Mouse (Mus musculus) naive thymus-derived CD4-positive, alpha-beta T cell, adult 2 months (primary cell): ENCODE results near the gene Atp1a2.

ENCODE experiments used
- DNase-seq: peaks from one replicate; pipeline ENCODE4 v3.0.0-alpha.2; 2011; ENCODE audit warnings: low read depth

Atp1a2 gene

DNA sequence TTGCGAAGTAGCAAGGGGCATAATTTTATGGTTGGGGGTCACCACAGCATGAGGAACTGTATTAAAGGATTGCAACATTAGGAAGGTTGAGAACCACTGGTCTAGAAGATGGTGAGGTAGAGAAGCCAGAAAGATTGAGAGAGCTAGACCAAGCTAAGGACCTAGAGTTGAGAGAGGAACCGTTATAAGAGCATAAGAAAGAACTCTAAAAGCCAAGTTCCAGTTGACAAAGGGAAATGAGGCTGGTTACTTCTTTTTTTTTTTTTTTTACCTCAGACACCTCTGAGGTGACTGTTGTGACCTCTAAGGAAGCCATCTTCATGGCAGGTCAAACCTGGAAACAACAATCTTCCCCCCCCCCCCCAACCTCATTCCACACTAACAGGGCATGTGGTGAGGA lies 7.3 kb upstream of the Atp1a2 start:
- DNase-seq: no peak

- DNase-seq: no peak
These were observed 6.6 kb upstream of the Atp1a2 start for GRCm38 (mm10) chr1:172304443-172304842.

DNA sequence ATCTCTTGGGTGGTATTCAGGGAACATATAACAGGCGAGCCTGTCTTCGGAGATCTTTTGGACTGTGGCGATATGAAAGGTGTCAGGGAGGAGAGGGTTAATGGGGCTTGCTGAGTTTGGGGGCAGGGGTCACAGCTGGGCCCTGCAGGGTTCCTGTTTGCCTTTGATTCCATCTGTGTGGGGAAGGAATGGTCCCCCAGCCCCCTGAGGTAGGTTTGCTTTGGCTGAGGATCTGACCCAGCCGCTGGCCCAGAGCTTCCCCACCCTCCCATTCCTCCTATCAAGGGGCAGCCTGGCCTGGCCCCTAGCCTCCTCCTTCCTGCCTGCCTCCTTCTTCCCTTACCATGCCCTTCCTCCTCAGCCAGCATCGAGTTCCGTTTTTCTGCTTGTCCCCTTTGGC lies 5.0 kb upstream of the Atp1a2 start:
- DNase-seq: no peak

DNA sequence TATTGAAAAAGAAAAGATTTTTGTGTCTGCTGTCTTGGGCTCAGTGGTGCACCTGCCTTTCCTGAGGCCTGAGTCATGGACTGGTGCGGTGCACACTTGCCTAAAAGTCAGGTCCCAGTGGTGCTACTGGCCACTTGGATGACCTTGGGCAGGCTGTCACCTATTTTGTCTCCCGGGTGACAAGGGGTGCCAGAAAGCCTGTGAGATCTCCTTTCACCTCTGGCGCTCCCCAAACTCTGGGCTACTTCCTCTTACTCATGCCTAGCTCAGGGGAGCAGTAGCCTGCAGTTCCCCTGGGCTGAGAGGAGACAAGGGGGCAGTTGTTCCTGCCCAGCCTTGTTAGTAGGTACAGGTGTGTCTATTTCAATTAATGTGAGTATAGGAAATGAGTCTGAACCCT lies 4.4 kb upstream of the Atp1a2 start:
- DNase-seq: no peak

DNA sequence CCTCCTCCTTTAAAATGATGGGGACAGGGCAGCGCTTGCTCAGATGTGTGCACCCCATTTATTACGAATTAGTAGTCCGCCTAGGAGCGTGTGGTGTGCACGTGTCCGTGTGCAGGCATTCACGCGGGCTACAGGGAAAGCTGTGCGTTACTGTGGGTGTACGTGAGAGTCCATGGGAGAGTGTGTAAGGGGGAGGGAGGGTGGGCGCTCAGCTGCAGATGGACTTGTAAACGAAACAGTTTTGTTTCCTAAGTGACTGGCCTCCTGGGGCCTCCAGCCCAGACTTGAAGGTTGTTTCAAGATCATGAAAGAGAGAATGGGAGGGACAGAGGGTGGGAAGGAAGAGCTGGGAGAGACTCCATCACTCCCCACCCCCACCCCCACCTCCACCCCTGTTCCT lies 3.3 kb upstream of the Atp1a2 start:
- no peak for DNase-seq

DNA sequence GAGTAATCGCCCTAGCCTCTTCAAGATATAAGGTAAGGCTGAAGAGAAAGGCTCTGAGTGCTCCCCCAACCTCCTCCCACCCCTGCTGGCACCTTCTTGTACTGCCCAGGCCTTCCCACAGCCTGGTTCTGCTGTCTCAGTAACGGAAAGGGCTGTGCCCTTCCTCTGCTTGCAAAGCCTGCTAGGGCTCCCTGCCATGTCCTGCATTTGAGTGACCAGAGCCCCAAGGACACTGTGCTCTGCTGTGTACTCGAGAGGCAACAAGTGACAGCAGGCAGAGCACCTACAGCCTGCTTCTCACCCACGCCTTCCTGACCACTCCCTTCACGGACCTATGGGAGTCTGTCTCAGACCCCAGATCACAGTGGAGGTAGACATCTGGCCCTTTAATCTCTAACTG lies 2.4 kb upstream of the Atp1a2 start:
- DNase-seq: no peak

DNA sequence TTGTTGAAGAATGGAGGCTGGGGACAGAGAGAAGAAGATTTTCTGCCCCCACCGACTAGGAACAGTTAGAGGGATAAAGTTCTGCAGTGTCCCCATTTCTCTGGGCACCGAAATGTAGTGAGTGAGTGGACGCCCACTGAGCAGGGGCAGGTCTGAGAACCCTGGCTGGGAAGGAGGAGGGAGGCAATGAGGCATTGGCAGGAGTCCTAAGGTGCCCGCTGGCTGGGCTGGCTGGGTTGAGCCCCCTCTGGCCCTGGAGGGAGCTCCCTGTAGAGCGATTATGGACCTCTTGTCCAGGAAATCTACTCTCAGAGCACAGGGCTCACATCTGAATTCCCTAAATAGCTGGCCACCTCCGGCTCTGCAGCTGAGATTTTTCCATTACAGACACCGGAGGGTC lies 1.7 kb upstream of the Atp1a2 start:
- no peak for DNase-seq

DNA sequence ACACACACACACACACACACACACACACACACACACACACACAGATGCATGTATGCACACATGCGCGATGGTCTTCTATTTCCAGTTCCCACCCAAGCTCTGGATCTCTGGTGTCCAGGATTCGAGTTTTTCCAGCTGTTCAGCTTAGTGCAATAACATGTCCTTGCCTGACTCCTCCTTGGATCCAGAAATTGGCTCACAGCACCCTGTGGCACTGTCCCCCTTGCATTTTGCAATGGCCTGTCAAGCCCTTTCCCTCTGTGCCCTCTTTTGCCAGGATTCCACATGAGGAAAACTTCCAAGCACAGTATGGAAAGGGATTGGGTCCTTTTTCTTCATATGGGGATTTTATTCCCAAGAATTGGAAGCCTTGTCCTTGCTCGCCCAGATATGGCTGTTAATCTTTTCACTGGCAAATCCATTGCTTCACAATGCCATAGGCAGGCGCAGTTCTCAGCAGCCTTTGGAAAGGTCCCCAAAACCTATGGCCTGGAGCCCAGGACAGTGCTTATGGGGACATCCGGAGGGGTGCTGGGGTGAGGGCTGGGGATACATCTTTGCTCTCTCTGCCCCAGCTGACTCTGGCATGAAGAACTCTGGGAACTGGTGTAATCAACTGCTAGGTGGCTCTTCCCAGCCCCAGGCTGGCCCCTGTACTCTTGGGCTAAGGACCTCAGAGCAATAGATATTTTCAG lies 901 bp downstream of the Atp1a2 start:
- no peak for DNase-seq

DNA sequence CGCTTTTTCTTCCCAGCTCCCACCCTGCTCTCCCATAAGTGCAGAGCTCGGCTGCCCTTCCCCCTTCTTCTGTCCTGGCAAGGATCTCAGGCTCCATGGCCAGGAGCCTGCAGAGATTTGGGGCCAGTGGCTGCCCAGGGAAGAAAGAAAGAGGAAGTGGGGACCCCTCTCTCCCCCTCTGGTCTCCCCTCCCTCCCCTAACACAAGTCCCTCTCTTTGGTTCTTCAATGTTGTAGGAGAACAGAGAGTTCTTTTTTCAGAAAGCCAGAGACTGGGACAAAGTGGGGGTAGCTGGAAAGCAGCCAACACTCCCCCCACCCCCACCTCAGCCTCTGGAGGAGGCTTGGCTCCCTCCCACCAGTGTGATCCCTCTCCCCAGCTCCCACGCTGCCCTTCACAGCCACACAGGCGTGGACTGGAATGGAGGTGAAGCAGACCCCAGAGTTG lies 2.1 kb downstream of the Atp1a2 start:
- DNase-seq: no peak

DNA sequence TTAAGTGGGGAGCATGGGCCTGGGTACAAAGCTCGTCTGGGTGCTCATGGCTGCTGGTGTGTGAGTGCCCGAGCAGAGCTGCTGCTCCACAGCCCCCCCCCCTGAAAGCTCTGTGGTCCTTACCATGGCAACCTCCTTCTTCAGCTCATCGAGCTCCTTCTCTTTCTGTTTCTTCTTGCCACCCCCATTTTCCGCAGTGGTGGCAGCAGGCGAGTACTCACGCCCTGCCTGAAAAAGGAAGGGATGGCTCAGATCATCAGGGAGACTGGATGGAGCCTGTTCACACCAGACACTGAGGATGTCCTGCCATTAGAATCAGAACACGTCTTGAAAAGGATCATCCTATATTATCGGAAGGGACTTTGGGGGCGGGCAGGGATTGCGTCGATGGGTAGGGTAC lies 4.4 kb downstream of the Atp1a2 start:
- DNase-seq: no peak

DNA sequence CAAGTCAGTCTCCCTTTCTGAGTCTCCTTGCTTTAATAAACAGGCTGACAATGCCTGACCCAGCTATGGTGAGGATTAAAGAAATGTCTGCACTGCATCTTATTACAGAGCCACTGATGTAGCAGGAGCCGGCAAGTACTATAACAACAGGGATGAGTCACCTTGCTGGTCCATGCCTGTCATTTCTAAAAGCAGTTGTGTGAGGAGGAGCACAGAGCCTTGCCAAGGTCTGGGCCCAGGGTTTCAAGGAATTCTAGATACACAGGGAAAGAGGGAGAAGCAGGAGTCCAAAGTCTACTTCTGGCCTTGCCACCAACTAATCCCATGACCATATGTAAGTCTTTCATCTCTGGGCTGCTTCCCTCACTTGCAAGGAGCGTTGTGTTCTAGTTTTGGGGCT lies 5.0 kb downstream of the Atp1a2 start:
- DNase-seq: no peak

- DNase-seq: no peak
These were observed 8.3 kb downstream of the Atp1a2 start for GRCm38 (mm10) chr1:172289617-172289946.

DNA sequence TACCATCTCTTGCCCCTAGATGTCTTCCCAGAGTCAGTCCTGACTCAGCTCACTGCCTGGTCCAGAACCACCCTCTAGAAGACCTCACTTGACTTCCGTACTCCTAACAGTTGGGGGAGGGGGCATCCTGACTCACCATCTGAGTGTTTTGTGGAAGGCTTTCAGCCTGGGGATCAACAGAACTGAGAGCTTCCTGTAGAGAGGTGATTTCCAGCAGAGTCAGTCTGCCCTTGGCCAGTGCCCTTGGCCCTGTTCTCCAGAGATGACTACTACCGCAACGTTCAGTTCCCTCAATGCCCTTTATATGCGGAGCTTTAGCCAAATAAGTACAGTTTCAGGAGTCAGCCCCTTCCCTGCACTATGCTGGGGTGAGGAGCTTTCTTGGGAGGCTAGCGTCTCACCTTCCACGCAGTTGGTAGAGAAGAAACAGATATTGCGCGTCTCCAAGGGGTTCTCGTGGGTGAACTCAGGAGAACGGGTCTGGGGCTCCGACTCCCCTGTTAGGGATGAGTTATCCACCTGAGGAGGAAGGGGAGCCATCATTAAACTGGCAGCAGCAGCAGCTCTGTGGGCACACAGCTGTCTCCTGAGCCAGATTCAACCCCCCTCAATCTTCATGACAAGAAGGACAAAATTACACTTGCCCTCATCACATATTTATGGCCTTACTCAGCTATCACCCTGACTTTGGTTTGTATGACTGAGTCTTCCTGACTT lies 8.8 kb downstream of the Atp1a2 start:
- no peak for DNase-seq

DNA sequence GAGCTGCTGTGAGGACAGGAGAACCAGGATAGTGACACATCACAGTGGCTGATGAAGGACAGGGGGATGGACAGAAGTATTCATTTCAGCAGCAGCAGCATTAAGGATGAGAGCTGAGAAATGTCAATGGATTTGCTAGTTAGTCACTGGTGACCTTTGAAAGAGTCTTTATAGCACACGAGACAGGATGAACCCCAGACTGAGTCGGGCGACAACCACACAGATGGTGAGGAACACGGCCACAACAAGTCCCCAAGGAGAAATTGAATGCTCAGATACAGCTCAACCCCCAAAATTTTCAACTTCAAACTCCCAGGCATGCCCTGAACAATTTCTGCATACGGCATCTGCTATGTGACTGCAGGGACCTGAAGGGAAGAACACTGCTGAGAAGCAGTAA lies 11.1 kb downstream of the Atp1a2 start:
- no peak for DNase-seq

- DNase-seq: no peak
These were observed 13.6 kb downstream of the Atp1a2 start for GRCm38 (mm10) chr1:172284221-172284620.

- no peak for DNase-seq
These were observed 14.8 kb downstream of the Atp1a2 start for GRCm38 (mm10) chr1:172283073-172283472.

- no peak for DNase-seq
These were observed 16.2 kb downstream of the Atp1a2 start for GRCm38 (mm10) chr1:172281522-172282254.

- no peak for DNase-seq
These were observed 17.9 kb downstream of the Atp1a2 start for GRCm38 (mm10) chr1:172279768-172280509.

- no peak for DNase-seq
These were observed 19.5 kb downstream of the Atp1a2 start for GRCm38 (mm10) chr1:172278328-172278727.

DNA sequence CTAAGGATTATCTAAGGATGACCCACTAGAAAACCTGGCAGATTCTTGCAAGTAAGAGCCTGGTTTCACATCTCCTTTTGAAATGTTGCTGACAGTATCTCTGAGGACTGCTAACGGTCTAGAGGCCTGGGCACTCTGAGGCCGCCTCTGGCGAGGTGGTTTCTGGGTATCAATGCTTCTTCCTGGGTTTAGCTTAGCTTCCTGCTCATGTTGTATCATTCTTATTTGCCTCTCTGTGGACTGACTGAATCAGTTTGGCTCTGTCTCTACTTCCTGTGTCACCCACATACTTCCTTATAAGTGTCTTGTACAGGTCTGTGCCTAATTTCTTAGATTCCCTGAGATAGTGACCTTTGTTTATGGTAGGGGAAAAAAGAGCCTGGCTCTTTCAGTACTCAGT lies 20.7 kb downstream of the Atp1a2 start:
- peak; percentile 53 for DNase-seq

DNA sequence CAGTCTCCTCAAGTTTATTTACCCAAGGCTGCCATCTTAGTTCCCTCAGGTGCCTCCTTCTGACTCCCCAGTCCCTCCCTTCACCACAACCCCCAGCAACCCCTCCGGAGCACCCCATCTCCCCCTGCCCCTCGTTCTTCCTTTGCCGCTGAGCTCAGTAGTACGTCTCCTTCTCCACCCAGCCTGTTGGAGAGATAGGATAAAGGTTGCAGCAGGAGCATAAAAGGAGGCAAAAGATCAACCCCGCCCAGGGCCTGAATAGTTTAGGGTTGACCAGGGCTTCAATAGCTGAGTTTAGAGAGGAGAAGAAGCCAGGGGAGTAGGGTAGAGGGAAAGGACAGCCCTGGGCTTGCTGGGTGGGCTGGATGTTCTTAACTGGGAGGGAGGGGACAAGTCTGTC lies 23.3 kb downstream of the Atp1a2 start:
- DNase-seq: no peak

DNA sequence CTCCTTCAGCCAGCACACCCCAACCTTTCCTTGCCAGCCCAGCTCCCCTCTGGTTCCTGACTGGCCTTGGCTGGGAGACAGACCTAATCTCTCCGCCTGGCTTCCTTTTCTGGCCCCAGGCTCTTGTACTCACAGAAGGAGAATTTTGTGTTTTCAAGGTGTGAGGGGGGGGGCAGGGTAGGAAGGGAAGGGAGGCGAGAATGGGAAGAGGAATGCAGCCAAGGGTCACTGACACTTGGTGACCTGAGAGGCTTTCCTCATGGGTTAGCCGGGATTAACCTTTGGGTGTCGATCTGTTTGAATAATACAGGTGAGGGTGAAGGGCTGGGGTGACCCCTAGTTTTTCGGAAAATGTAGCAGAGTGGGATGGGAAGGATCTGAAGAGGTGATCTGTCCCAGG lies 23.7 kb downstream of the Atp1a2 start:
- DNase-seq: no peak

- DNase-seq: no peak
These were observed 24.5 kb downstream of the Atp1a2 start for GRCm38 (mm10) chr1:172273386-172273785.
